Mouse (Mus musculus) lung, postnatal 25 days (tissue): ENCODE data around the gene Cdc73.
A peak's percentile ranks its signal among the peaks of the same experiment; 100 is the strongest.
"Not testable (repeated sequence)": the region's sequence is repeated elsewhere in the genome, so short reads cannot be mapped to it uniquely, and the experiment has no call there.

Experiments
- DNase-seq: peaks from one replicate; pipeline ENCODE4 v3.0.0; 2022; ENCODE audit warnings: low spot score

Gene Cdc73

GRCm38 (mm10) chr1:143702741-143703262 lies at the start of gene Cdc73:
Cdc73 (minus strand) TSS chr1:143702893.
- peak; percentile 93 for DNase-seq

DNA sequence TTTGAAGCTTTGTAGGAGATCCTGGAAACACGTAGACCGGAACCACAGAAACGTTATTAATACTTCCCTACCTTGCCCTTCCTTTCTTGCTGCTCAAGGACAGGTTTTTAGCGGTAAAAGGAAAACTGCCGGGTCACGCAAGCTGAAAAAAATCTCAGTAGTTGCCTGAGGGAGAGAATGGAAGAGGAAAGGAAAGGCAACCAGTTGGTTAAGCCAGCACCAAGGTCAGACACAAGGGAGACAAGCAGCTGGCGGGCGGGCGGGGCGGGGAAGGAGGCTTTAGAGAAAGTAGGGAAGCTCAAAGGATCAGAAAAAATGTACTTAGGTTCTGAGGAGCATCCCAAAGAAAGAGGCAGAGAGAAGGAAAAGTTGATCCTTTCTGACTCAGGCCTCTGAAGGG lies 43.2 kb upstream of the Cdc73 start:
- DNase-seq = no peak

- no peak for DNase-seq
Measured at GRCm38 (mm10) chr1:143742186-143742585, 39.5 kb upstream of the Cdc73 start.

DNA sequence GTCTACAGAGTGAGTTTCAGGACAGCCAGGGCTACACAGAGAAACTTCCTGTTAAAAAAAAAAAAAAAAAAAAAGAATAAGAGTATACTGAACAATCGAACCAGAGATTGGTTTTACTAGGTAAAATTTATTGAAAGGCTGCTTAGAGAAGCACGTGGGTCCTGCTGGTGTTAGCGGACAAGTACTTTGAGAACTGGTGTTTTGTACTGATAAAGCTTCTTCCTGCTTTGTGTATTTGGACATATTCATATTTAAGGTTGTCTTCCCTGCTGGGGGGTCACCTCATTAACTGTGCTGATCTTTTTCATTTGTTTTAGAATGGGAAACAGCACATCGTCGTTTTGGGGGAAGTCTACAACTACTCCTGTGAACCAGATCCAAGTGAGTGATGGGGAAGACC lies 38.6 kb upstream of the Cdc73 start:
- no peak for DNase-seq

DNA sequence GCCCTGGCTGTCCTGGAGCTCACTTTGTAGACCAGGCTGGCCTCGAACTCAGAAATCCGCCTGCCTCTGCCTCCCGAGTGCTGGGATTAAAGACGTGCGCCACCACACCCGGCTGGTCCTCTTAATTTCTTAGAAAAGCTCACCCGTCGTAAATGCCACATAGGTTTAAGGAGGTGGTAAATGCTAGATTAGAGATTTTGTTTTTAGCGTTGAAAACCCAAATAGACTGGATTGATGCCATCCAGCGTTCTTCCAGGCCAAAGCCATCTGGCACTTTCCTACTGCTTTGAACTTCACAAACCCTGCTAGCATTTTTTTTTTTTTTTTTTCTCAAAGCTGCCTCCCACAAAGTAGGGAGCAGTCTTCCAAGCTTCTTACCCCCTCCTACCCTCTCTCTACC lies 37.9 kb upstream of the Cdc73 start:
- no peak for DNase-seq

GRCm38 (mm10) chr1:143739361-143740350 lies 37.0 kb upstream of the Cdc73 start:
- peak; percentile 90 for DNase-seq

GRCm38 (mm10) chr1:143738811-143739210 lies 36.1 kb upstream of the Cdc73 start:
- peak; percentile 10 for DNase-seq

DNA sequence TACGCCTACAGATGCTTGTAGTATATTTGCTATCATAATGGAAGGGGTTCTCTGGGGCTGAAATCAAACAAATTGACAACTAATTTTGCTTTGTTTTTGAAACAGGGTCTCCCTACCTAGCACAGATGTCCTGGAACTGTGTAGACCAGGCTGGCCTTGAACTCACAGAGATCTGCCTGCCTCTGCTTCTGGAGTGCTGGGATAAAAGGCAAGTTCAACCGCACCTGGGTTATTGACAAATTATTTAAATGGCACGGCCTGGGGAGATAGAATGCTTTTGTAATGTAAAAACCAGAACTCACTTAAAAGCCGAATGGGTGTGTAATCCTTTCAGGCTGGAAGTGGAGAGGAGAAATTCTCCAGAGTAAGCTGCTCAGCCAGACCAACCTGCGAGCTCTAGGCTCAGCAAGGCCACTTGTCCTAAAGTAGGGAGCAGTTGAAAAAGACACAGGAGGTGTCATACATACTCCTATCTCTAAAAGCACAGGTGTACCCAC lies 31.3 kb upstream of the Cdc73 start:
- no peak for DNase-seq

GRCm38 (mm10) chr1:143731691-143732090 lies 29.0 kb upstream of the Cdc73 start:
- no peak for DNase-seq

DNA sequence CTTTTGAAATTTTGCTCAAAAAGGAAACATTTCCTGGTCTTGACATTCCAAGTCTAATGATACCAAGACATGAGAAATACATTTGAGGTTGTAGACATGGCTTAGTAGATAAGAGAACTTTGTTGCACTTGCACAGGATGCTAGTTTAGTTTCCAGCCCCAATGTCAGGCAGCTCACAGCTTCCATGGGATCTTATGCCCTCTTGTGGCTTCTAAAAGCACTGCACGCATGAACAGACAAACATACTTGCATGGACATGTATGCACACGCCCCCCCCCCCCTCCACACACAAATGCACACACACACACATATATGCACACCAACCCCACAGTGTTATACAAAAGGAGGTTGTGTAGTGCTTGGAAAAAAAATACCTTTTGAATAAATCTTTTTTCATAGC lies 28.2 kb upstream of the Cdc73 start:
- peak; percentile 21 for DNase-seq

GRCm38 (mm10) chr1:143727701-143728445 lies 25.2 kb upstream of the Cdc73 start:
- DNase-seq = no peak

DNA sequence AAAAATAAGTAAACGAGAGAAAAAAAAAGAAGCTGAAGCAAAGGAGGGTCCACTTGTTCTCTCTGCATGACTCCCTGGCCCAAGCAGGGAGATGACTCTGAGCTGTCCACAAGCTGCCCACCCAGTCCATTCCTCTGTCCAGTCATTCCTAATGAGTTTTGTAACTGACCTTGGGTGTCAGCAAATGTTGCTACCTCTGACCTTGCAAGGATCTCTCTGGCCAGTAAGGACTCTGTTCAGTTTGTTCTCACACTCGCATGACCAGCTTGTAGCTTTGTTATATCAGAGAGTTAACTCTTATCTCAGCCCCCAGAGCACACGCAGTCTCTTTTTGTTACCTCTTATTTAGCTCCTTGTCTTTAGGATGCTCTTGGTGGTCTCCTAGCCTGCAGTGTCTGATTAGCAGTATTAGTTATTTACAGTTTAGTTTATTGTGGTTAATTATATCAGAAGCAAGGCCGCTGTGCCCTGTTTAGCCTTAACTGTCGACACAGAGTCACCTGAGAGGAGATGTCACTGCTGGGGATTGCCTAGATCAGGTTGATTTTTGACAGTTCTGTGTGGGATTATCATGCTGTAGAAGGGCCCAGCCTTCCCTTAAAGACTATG lies 21.9 kb upstream of the Cdc73 start:
- DNase-seq = no peak

- not testable (repeated sequence) for DNase-seq
Measured at GRCm38 (mm10) chr1:143716038-143716437, 13.3 kb upstream of the Cdc73 start, which contains the start of gene Glrx2. Glrx2 (plus strand) TSS chr1:143716338.

DNA sequence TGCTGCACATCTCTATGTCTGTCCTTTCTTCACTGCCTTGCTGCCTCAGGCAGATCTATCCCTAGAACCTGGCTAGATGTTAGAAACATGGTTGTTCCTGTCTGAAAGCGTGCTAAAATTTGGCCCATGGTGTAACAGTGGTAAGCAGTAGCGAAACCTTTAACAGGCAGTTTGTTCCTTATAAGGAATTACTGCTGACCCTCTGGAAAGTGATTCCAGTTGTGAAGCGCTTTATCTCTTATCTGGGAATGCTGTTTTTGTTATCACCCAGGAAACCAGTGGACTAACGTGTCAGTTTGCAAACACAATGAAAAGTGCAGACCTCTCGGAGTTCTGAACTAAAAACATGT lies 7.9 kb upstream of the Cdc73 start:
- no peak for DNase-seq

DNA sequence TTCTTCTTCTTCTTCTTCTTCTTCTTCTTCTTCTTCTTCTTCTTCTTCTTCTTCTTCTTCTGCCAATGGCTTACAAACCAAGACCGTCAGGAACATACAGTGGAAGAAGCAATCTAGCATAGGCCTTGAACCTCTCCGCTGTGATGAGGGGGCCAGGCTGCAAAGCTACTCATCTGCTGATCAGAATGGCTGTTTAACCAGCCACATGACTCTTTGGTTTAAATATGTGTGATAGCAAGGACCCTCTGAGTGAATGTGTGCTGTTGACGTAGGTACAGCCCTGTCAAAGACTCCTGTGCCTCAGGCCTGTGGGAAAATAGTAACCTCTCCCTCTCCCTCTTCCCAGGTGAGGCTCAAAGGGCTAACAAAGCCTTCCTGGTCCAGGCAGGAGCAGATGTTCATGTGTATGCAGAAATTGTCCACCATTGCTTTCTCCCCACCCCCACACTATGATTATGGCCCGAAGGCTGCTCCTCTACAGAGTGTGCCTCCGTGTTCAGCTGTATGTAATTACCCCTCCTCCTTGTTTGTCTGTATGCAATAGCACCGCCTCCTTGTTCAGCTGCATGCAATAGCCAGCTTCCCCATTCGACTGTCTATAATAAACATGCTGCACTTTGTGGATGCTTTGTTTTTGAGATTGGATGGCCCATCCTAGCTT lies 7.4 kb upstream of the Cdc73 start:
- no peak for DNase-seq

DNA sequence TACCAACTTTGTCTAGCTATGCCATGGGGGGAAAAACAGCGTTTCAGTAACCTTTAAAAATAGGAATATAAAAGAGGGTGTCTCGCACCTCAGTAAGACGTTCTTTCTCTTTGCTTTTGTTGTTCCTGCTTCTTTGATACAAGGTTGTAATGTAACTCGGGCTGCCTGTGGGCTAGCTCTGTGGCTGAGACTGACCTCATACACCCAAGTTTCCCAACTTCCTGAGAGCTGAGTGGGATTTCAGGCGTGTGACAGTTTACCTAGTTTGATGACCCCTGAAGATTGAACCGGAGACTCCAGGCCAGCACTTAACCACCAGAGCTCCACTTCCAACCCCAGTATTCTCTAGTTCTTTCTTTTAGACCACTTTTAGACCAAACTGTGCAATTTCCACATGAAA lies 5.7 kb upstream of the Cdc73 start:
- DNase-seq = no peak

GRCm38 (mm10) chr1:143707006-143707405 lies 4.3 kb upstream of the Cdc73 start:
- DNase-seq = no peak

DNA sequence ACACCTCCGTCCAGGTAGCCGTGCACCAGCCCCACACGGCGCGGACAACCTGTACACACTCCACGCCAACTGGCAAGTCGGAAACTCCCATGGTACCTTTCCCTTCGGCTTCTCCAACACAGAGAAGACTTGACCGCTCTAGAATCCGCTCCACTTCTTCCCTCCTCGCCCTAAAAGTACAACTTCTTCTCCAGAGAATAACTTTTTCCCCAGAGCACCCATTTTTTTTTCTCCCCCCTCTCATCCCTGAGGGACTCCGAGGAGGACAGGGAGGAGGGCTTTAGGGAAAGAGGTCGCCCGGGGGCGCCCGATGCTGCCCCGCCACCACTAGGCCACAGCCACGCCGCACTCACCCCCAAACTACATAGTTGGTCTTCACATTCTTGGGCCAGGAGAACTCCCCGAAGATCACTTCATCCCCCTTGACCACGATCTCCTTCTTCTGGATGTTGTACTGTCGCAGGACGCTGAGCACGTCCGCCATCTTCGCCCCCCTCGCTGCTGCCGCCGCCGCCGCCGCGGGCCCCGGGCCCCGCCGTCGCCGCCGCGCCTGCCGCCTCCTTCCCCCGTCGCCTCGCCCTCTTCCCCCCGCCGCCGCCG lies 452 bp downstream of the Cdc73 start:
- peak; percentile 31 for DNase-seq

- no peak for DNase-seq
Measured at GRCm38 (mm10) chr1:143701736-143702135, 957 bp downstream of the Cdc73 start.

GRCm38 (mm10) chr1:143684849-143685248 lies 17.8 kb downstream of the Cdc73 start:
- no peak for DNase-seq

DNA sequence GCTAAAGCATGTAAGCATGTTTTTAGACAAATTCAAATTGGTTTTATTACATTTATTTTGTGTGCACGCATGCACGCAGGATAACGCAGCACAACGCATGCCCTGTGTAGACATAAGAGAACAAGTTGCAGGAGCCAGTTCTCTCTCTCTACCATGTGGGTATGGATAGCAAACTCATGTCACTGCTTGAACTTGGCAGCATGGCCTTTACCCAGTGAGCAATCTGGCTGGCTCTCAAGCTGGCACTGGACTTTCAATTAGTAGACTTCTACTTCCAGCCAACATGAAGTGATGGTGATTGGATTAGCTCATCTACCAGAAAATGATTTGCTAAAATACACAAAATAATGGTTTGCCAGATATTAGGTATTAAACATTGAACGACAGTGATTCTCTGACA lies 21.6 kb downstream of the Cdc73 start:
- no peak for DNase-seq
